Mouse (Mus musculus): ENCODE measurements at regions not wholly inside any gene's neighbourhood (a gene's known extent, or its start where the extent isn't known, plus 50 kb on each side); places are given as distances from the start of the nearest gene placed in this dataset.

DNA sequence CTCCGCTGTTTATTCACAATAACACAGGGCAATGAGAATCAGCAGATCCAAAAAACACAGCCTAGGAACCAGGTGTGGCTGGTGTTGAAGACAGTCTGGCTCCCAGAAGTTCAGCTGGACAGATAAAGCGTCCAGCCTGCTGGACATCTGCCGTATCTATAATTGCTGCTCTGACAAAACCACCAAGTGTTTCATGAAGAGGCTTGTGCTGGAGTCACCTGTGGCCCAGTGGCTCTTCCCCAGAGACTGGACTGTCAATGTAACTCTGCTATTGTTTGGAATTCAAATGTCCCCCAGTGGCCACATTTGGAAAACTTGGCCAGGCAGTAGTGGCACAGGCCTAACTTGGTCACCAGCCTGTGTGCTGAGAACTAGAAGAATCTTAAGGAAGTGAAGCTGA lies 247.0 kb upstream of the Cited2 start:
- Histone ChIP-seq H3K4me2 (no peak overlapping the region), H3K4me3 (no peak overlapping the region), H3K27me3 (no peaks in the 10 kb centered on the region), H3K36me3 (ENCODE audit: poor library complexity, severe bottlenecking) (no peaks in the 10 kb centered on the region), H3K4me1 (peaks cover 11% of the 10 kb centered on the region), H3K9ac (no peak overlapping the region), H3K9me3 (replicated peaks) (no peaks in the 10 kb centered on the region), H3K27ac (no peak overlapping the region)
- 95% methylated on average over 3 of the region's 3 CpGs for WGBS
- ATAC-seq = no peak

DNA sequence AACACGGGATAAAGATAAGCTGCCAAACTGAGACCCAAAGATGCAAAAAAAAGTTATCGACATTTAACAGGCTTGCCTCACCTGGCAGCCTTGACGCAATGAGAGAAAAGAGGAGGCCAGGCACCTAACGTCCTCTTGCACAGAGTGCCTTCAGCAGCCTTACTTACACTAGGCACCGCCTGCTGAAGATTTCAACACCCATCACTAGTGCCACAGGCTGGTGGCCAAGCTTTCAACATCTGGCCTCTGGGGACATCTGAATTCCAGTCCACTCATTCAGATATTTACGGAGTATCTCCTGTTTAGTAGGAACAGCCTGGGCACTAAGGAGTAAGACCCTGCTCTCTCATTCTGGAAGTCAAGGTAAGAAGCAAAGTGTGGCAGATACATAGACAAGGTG lies 246.3 kb upstream of the Cited2 start:
- no peak overlapping the region for H3K4me2 ChIP-seq

GRCm38 (mm10) chr10:17478761-17479632 lies 244.0 kb upstream of the Cited2 start:
- Histone ChIP-seq H3K36me3 (ENCODE audit: poor library complexity, severe bottlenecking) (no peaks in the 10 kb centered on the region), H3K9me3 (replicated peaks) (no peaks in the 10 kb centered on the region), H3K4me3 (no peak overlapping the region; the same call in 1 of the 2 replicates), H3K4me2 (peak overlapping the region; percentile 48), H3K9ac (peak overlapping the region; percentile 46; the same call in 1 of the 2 replicates), H3K27ac (peak overlapping the region; percentile 79), H3K27me3 (no peaks in the 10 kb centered on the region), H3K4me1 (peaks cover 11% of the 10 kb centered on the region)
- 8% methylated on average over 8 of the region's 8 CpGs for WGBS
- ATAC-seq = peak; percentile 96

More for the DNA sequence above, 246.3 kb upstream of the Cited2 start:
- ATAC-seq = no peak
- no peaks in the 10 kb centered on the region for H3K9me3 ChIP-seq (replicated peaks)
- no peak overlapping the region for H3K27ac ChIP-seq
- H3K4me1 ChIP-seq = peaks cover 11% of the 10 kb centered on the region
- H3K36me3 ChIP-seq (ENCODE audit: poor library complexity, severe bottlenecking) = no peaks in the 10 kb centered on the region
- no peak overlapping the region for H3K9ac ChIP-seq
- H3K4me3 ChIP-seq = no peak overlapping the region
- H3K27me3 ChIP-seq = no peaks in the 10 kb centered on the region
- 93% methylated on average over 6 of the region's 6 CpGs for WGBS

- Histone ChIP-seq H3K36me3 (ENCODE audit: poor library complexity, severe bottlenecking) (no peaks in the 10 kb centered on the region), H3K9me3 (replicated peaks) (no peaks in the 10 kb centered on the region), H3K4me1 (peaks cover 11% of the 10 kb centered on the region), H3K27ac (no peak overlapping the region), H3K27me3 (no peaks in the 10 kb centered on the region), H3K4me2 (no peak overlapping the region), H3K9ac (no peak overlapping the region), H3K4me3 (no peak overlapping the region)
- 85% methylated on average over 4 of the region's 4 CpGs for WGBS
- ATAC-seq = no peak
Measured at GRCm38 (mm10) chr10:17482751-17483150, 240.3 kb upstream of the Cited2 start.

DNA sequence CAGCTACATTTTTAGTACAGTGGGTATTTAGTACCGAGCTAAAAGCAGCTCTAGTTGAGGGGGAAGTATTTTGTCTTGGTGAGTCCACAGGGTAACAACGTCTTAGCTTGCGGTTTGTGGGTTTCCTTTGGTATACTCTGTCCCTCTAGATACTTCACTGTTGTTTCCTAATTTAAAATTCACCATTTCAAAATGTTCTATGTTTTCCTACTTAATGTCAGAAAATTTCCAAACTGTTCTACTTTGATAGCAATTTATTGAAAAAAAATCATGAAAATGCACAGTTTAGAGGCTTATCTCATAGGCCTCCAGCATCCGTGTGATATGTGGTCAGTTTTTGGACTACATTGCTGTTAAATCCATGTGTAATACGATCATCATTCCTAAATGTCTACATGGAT lies 238.0 kb upstream of the Cited2 start:
- Histone ChIP-seq H3K27ac (no peak overlapping the region), H3K4me1 (no peaks in the 10 kb centered on the region), H3K27me3 (no peaks in the 10 kb centered on the region), H3K9me3 (replicated peaks) (no peaks in the 10 kb centered on the region), H3K9ac (no peak overlapping the region), H3K4me3 (no peak overlapping the region), H3K4me2 (no peak overlapping the region), H3K36me3 (ENCODE audit: poor library complexity, severe bottlenecking) (no peaks in the 10 kb centered on the region)
- whole genome bisulfite sequencing = 90% methylated on average over 5 of the region's 5 CpGs
- no peak for ATAC-seq

DNA sequence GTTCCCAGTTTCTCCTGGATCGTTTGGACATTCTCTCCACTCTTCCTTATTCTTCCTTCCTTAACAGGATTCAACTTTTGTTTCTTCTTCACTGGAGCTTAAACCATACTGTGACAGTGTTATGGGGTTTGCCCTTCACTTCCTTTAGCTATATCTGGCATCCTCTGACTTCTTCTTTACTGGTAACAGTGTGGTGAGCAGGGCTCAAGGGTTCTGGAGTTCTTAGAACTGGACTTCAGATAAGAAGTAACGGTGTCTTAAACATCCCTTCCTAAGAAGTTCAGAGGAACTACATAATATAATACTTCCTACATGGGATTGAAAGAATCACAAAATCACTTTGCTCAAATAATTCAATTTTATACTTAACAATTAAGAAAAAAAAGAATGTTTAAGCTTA lies 237.5 kb upstream of the Cited2 start:
- ATAC-seq = no peak
- no peaks in the 10 kb centered on the region for H3K4me1 ChIP-seq
- no peak overlapping the region for H3K4me3 ChIP-seq
- H3K9me3 ChIP-seq (replicated peaks) = no peaks in the 10 kb centered on the region
- WGBS = 92% methylated on average over 2 of the region's 2 CpGs
- no peaks in the 10 kb centered on the region for H3K27me3 ChIP-seq
- H3K36me3 ChIP-seq (ENCODE audit: poor library complexity, severe bottlenecking) = no peaks in the 10 kb centered on the region
- H3K9ac ChIP-seq = no peak overlapping the region
- no peak overlapping the region for H3K27ac ChIP-seq
- H3K4me2 ChIP-seq = no peak overlapping the region

DNA sequence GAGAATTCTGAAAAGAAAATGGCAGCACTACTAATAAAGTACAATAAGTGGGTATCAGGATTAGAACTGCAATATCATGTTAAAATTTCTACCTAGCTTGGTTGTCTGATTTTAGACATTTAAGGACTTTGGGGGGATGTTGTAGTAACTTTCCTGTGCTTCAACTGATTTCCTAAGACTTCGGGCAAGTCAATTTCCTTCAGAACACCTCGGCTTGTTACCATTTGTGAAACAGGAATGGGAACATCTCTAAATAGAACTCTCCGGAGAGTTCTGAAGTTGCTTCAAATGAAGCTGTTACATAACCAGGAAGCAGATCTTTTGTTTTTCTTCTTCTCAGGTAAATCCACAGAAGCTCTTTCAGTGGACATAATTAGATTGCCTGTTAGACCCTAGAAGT lies 237.0 kb upstream of the Cited2 start:
- no peak overlapping the region for H3K27ac ChIP-seq
- no peaks in the 10 kb centered on the region for H3K27me3 ChIP-seq
- no peaks in the 10 kb centered on the region for H3K36me3 ChIP-seq (ENCODE audit: poor library complexity, severe bottlenecking)
- no peak overlapping the region for H3K4me3 ChIP-seq
- no peaks in the 10 kb centered on the region for H3K9me3 ChIP-seq (replicated peaks)
- 89% methylated on average over 3 of the region's 3 CpGs for WGBS
- H3K4me1 ChIP-seq = 0 out of 2 replicates have a peak, but pooled peaks cover under 1% of the 10 kb centered on the region
- no peak for ATAC-seq
- H3K9ac ChIP-seq = no peak overlapping the region
- no peak overlapping the region for H3K4me2 ChIP-seq

DNA sequence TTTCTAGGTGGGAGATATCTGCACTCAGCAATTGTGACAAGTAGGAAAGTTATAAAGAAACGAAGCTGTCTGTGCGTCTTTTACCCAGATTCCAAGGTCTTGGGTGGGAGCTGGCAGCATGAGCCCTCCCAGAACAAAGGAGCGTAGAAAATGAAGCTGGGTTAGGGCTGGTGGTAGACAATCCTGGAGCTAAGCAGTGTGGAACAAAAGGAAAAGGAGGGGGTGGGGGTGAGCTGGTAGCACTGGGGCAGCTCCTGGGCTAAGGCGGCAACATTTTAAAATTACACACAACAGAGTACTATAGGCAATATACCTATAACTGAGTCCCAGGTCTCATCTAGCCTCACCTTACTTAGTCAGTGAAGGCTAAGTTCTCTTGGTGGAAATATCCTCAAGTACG lies 235.6 kb upstream of the Cited2 start:
- H3K4me1 ChIP-seq = 0 out of 2 replicates have a peak, but pooled peaks cover 5% of the 10 kb centered on the region
- H3K27ac ChIP-seq = no peak overlapping the region
- no peak overlapping the region for H3K4me3 ChIP-seq
- no peak overlapping the region for H3K4me2 ChIP-seq
- H3K36me3 ChIP-seq (ENCODE audit: poor library complexity, severe bottlenecking) = no peaks in the 10 kb centered on the region
- H3K9me3 ChIP-seq (replicated peaks) = no peaks in the 10 kb centered on the region
- no peak for ATAC-seq
- WGBS = 62% methylated on average over 5 of the region's 5 CpGs
- H3K9ac ChIP-seq = no peak overlapping the region
- H3K27me3 ChIP-seq = no peaks in the 10 kb centered on the region

DNA sequence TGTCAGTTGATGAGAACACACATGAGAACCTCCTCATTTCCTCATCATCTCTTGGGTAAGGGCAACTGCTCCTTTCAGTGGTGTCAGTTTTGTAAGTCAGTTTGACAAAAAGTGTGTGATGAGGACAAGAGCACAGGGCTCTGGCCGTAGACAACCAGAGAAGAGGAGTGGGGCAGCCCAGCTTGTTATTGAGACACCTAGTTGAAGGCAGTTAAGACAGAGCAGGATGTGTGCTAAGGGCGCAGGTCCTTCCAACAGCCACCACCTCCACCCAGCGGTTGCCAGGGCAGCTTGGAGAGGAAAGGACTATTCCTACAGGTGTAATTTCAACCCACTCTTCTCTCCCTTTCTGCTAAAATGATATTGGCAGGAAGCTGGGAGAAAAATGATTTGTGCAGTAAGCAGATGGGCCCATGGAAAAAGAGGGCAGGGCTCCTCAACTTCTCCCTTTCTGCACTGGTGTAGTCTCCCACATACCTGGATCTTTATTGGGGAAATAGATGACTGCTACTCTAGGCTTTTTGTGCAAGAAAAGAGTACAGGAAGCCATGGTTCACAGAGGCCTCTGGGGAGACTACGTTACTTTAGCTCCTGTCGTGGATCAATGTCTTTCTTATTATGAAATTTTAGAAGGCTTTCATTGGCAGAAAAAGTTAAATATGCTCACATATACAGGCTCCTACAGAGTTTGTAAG lies 231.3 kb upstream of the Cited2 start:
- ATAC-seq = no peak
- Histone ChIP-seq H3K27ac (no peak overlapping the region), H3K4me1 (0 out of 2 replicates have a peak, but pooled peaks cover 5% of the 10 kb centered on the region), H3K4me3 (no peak overlapping the region), H3K9me3 (replicated peaks) (no peaks in the 10 kb centered on the region), H3K9ac (no peak overlapping the region), H3K4me2 (no peak overlapping the region), H3K27me3 (no peaks in the 10 kb centered on the region), H3K36me3 (ENCODE audit: poor library complexity, severe bottlenecking) (no peaks in the 10 kb centered on the region)
- 88% methylated on average over 5 of the region's 5 CpGs for WGBS

GRCm38 (mm10) chr10:17493137-17493536 lies 229.9 kb upstream of the Cited2 start:
- no peak for ATAC-seq
- no peaks in the 10 kb centered on the region for H3K27me3 ChIP-seq
- 0 out of 2 replicates have a peak, but pooled peaks cover 5% of the 10 kb centered on the region for H3K4me1 ChIP-seq
- no peak overlapping the region for H3K4me2 ChIP-seq
- H3K27ac ChIP-seq = no peak overlapping the region
- no peaks in the 10 kb centered on the region for H3K9me3 ChIP-seq (replicated peaks)
- WGBS = 86% methylated on average over 6 of the region's 6 CpGs
- no peak overlapping the region for H3K4me3 ChIP-seq
- H3K9ac ChIP-seq = no peak overlapping the region
- H3K36me3 ChIP-seq (ENCODE audit: poor library complexity, severe bottlenecking) = no peaks in the 10 kb centered on the region

DNA sequence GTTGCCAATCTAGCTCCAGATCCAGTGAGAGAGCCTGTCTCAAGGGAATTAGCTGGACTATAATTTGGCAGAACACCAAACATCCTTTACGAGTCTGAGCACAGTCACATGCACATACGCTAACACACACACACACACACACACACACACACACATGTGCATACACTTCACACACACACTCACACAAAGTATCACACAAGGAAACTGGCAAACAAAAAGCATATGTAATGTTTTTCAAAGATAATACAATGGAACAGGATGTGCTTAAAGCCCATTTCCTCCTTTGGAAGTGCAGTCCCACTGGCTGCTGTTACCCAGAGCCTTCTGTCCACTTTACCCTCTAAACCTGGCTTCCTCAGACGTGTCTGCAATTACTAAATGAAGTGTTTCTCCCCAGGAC lies 226.2 kb upstream of the Cited2 start:
- Histone ChIP-seq H3K4me2 (no peak overlapping the region), H3K9me3 (replicated peaks) (peaks cover 5% of the 10 kb centered on the region; the same call in 1 of the 2 replicates), H3K4me1 (no peaks in the 10 kb centered on the region), H3K4me3 (no peak overlapping the region), H3K27me3 (no peaks in the 10 kb centered on the region), H3K27ac (no peak overlapping the region), H3K9ac (no peak overlapping the region), H3K36me3 (ENCODE audit: poor library complexity, severe bottlenecking) (no peaks in the 10 kb centered on the region)
- no peak for ATAC-seq
- WGBS = 77% methylated on average over 3 of the region's 3 CpGs

GRCm38 (mm10) chr10:17510626-17511193 lies 212.3 kb upstream of the Cited2 start:
- 89% methylated on average over 4 of the region's 4 CpGs for WGBS
- ATAC-seq = no peak
- no peak overlapping the region for H3K9ac ChIP-seq
- H3K4me3 ChIP-seq = no peak overlapping the region
- no peaks in the 10 kb centered on the region for H3K36me3 ChIP-seq (ENCODE audit: poor library complexity, severe bottlenecking)
- no peak overlapping the region for H3K27ac ChIP-seq
- no peak overlapping the region for H3K4me2 ChIP-seq
- peaks cover 8% of the 10 kb centered on the region for H3K4me1 ChIP-seq
- H3K27me3 ChIP-seq = no peaks in the 10 kb centered on the region
- peaks cover 4% of the 10 kb centered on the region for H3K9me3 ChIP-seq (replicated peaks)
